Mouse (Mus musculus) kidney, adult 2 months (tissue): Measurements from ENCODE around the gene R3hdm4.

Source experiments
- CTCF ChIP-seq: fragments of 200-500 bp; conservative IDR thresholded peaks from 2 replicates; pipeline ENCODE4 v1.5.1; 2011; ENCODE audit warnings: low read depth, mild to moderate bottlenecking, control low read depth, low read length, moderate library complexity, mixed read lengths; ENCODE audit not compliant: insufficient read depth, insufficient read length
- POLR2A ChIP-seq: fragments of 200-500 bp; IDR thresholded peaks from one replicate; pipeline ENCODE4 v1.6.1; 2011; ENCODE audit warnings: low read depth, low read length, control low read depth

GRCm38 (mm10) chr10:79879527-79879926 is 41.5 kb downstream of the R3hdm4 start:
- TF ChIP-seq CTCF = no peak
- TF ChIP-seq POLR2A = no peak
